11 mouse cellular contexts compared by ENCODE assay signal in the genomic region with DNA sequence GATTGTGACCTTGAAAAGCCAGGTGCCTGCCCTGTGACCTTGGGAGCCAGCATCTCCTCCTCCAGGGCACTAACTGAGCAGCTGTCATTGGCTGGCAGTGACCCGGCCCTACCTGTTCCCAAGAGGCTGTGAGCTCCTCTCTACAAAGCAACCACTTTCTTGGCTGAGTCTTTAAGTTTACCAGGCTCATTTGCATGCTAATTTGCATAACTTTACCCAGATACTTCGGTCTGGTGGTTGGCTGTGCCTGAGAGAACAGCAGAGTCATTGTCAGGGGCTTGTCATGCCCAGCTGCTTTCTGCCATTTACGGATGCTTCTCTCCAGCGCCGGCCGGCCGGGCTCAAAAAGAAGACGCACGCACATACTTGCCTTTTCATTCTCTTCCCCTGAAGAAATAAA. TPM values are rescaled to one million over a fixed set of nuclear protein-coding genes. Genes with fewer than 3 reads are reported as not detected.
A peak's percentile ranks its signal among the peaks of the same experiment; 100 is the strongest.
DNase-seq lines count a peak whose midpoint lies in the region; ATAC-seq and TF ChIP-seq lines count a peak whose summit lies in the region.
"Had no signal": no experiment of that assay in that cellular context is flagged by ENCODE, and none has a peak within 500 bp of the region (broad histone marks: within the 10 kb centered on the region; RNA-seq: fewer than 3 reads in every experiment).

No protein-coding gene starts in this region.

- WGBS in lung, postnatal 0 days = 54% methylated on average over 9 of the region's 9 CpGs
- 6% methylated on average over 9 of the region's 9 CpGs for WGBS in hindbrain, embryonic 15.5 days
- WGBS in neural tube, embryonic 12.5 days = 25% methylated on average over 9 of the region's 9 CpGs
- 60% methylated on average over 9 of the region's 9 CpGs for WGBS in intestine, embryonic 15.5 days

- no peak for TF ChIP-seq EP300 in lung, postnatal 0 days (IDR thresholded peaks at IDR 0.05)

- H3K27ac ChIP-seq in lung, postnatal 0 days (ENCODE audit: low read length) = no peak overlapping the region
- peak overlapping the region; percentile 69 for H3K27ac ChIP-seq in hindbrain, embryonic 15.5 days (replicated peaks)
- 0 out of 2 replicates have a peak overlapping the region, but pooled peaks have one; percentile 28 for H3K27ac ChIP-seq in neural tube, embryonic 12.5 days
- H3K27ac ChIP-seq in intestine, embryonic 15.5 days = no peak overlapping the region
- H3K27ac ChIP-seq: heart, embryonic 13.5 days had no signal

- DNase-seq in lung, postnatal 0 days (ENCODE audit: low spot score) = peak; percentile 10
- DNase-seq in lung, postnatal 25 days (ENCODE audit: low spot score) = no peak
- no peak for DNase-seq in kidney, adult 11 months
- no peak for DNase-seq in T-cell, adult 2 months (ENCODE audit: low spot score)
- DNase-seq: cerebellum, adult 9-11 months had no signal

- TF ChIP-seq CTCF in lung, postnatal 0 days (IDR thresholded peaks at IDR 0.05) = no peak

- H3K36me3 ChIP-seq in lung, postnatal 0 days (ENCODE audit: insufficient read depth, low read length) = no peaks in the 10 kb centered on the region
- peaks cover 18% of the 10 kb centered on the region for H3K36me3 ChIP-seq in hindbrain, embryonic 15.5 days
- H3K36me3 ChIP-seq in neural tube, embryonic 12.5 days = peaks cover 18% of the 10 kb centered on the region
- no peaks in the 10 kb centered on the region for H3K36me3 ChIP-seq in intestine, embryonic 15.5 days

- ATAC-seq in lung, postnatal 0 days = no peak
- peak; percentile 85 for ATAC-seq in common myeloid progenitor, adult 5-6 weeks (replicated peaks; ENCODE audit: low read depth, poor library complexity, severe bottlenecking)
- peak; percentile 67 for ATAC-seq in hindbrain, embryonic 15.5 days (ENCODE audit: low FRiP score, low read depth)
- peak; percentile 89 for ATAC-seq in neural tube, embryonic 12.5 days (ENCODE audit: low FRiP score, low read depth)
- ATAC-seq in intestine, embryonic 15.5 days = no peak

- no peak overlapping the region for H3K4me3 ChIP-seq in lung, postnatal 0 days (ENCODE audit: low read depth, low read length)
- H3K4me3 ChIP-seq in hindbrain, embryonic 15.5 days = no peak overlapping the region
- H3K4me3 ChIP-seq in neural tube, embryonic 12.5 days = no peak overlapping the region
- H3K4me3 ChIP-seq in intestine, embryonic 15.5 days (replicated peaks) = no peak overlapping the region
- H3K4me3 ChIP-seq: heart, embryonic 13.5 days; myocyte had no signal

- H3K4me1 ChIP-seq in lung, postnatal 0 days (ENCODE audit: insufficient read depth, low read depth, low read length) = no peaks in the 10 kb centered on the region
- H3K4me1 ChIP-seq in hindbrain, embryonic 15.5 days (replicated peaks) = peaks cover 55% of the 10 kb centered on the region
- H3K4me1 ChIP-seq in neural tube, embryonic 12.5 days = peaks cover 50% of the 10 kb centered on the region
- no peaks in the 10 kb centered on the region for H3K4me1 ChIP-seq in intestine, embryonic 15.5 days (replicated peaks)

- H3K9me3 ChIP-seq in lung, postnatal 0 days (ENCODE audit: low read length) = no peaks in the 10 kb centered on the region
- H3K9me3 ChIP-seq in hindbrain, embryonic 15.5 days = no peaks in the 10 kb centered on the region
- no peaks in the 10 kb centered on the region for H3K9me3 ChIP-seq in neural tube, embryonic 12.5 days
- no peaks in the 10 kb centered on the region for H3K9me3 ChIP-seq in intestine, embryonic 15.5 days
- H3K9me3 ChIP-seq: heart, embryonic 13.5 days had no signal

- H3K27me3 ChIP-seq in lung, postnatal 0 days (replicated peaks; ENCODE audit: insufficient read depth, low read length) = no peaks in the 10 kb centered on the region
- no peaks in the 10 kb centered on the region for H3K27me3 ChIP-seq in hindbrain, embryonic 15.5 days
- no peaks in the 10 kb centered on the region for H3K27me3 ChIP-seq in neural tube, embryonic 12.5 days (replicated peaks)
- no peaks in the 10 kb centered on the region for H3K27me3 ChIP-seq in intestine, embryonic 15.5 days (replicated peaks)

- H3K4me2 ChIP-seq in lung, postnatal 0 days (replicated peaks; ENCODE audit: low read depth, low read length) = no peak overlapping the region
- H3K4me2 ChIP-seq in hindbrain, embryonic 15.5 days = peak overlapping the region; percentile 28; the same call in 1 of the 2 replicates
- H3K4me2 ChIP-seq in neural tube, embryonic 12.5 days (replicated peaks) = peak overlapping the region; percentile 22
- H3K4me2 ChIP-seq in intestine, embryonic 15.5 days (replicated peaks) = no peak overlapping the region
- H3K4me2 ChIP-seq: heart, embryonic 13.5 days had no signal

- no peak overlapping the region for H3K9ac ChIP-seq in lung, postnatal 0 days (replicated peaks; ENCODE audit: low read depth)
- no peak overlapping the region for H3K9ac ChIP-seq in hindbrain, embryonic 15.5 days
- H3K9ac ChIP-seq in neural tube, embryonic 12.5 days = no peak overlapping the region
- no peak overlapping the region for H3K9ac ChIP-seq in intestine, embryonic 15.5 days
- H3K9ac ChIP-seq: heart, embryonic 13.5 days had no signal

RNA-seq across cellular contexts. Expression of gene Rab6b, which starts 35.1 kb away (rescaled TPM):
- 6.8 and 7.3 TPM in 2 replicates for polyA plus RNA-seq in lung, postnatal 0 days (2015; fragmentation: Nextera tagmentation; extraction: Ambion mirVana)
- total RNA-seq in common myeloid progenitor, adult 5-6 weeks (2017) = 0.82 and 2.1 TPM in 2 replicates
- 111 and 126 TPM in 2 replicates for polyA plus RNA-seq in hindbrain, embryonic 15.5 days (2015; fragmentation: Nextera tagmentation; extraction: Ambion mirVana)
- polyA plus RNA-seq in neural tube, embryonic 12.5 days (2016; fragmentation: Nextera tagmentation; extraction: Ambion mirVana) = 55.5 and 61.1 TPM in 2 replicates
- 5.7 and 5.9 TPM in 2 replicates for polyA plus RNA-seq in intestine, embryonic 15.5 days (2015; fragmentation: Nextera tagmentation; extraction: Ambion mirVana)

RNA-seq across cellular contexts. Expression of gene Srprb, which starts 55.2 kb away (rescaled TPM):
- polyA plus RNA-seq in lung, postnatal 0 days (2015; fragmentation: Nextera tagmentation; extraction: Ambion mirVana) = 39.4 and 40.5 TPM in 2 replicates
- total RNA-seq in common myeloid progenitor, adult 5-6 weeks (2017) = 16.2 and 23.6 TPM in 2 replicates
- 57.5 and 61.2 TPM in 2 replicates for polyA plus RNA-seq in hindbrain, embryonic 15.5 days (2015; fragmentation: Nextera tagmentation; extraction: Ambion mirVana)
- 54.0 and 54.3 TPM in 2 replicates for polyA plus RNA-seq in neural tube, embryonic 12.5 days (2016; fragmentation: Nextera tagmentation; extraction: Ambion mirVana)
- polyA plus RNA-seq in intestine, embryonic 15.5 days (2015; fragmentation: Nextera tagmentation; extraction: Ambion mirVana) = 46.4 and 55.2 TPM in 2 replicates

Comparison
In these comparisons a context has a peak if more than half of its experiments do, and no peak if none do; other contexts are left out.
1. ATAC-seq: peak in common myeloid progenitor, adult 5-6 weeks (single experiment), hindbrain, embryonic 15.5 days (single experiment) and neural tube, embryonic 12.5 days (single experiment); none in lung, postnatal 0 days (single experiment) and intestine, embryonic 15.5 days (single experiment).
2. H3K27ac ChIP-seq: peak in hindbrain, embryonic 15.5 days (single experiment) and neural tube, embryonic 12.5 days (single experiment); none in lung, postnatal 0 days (single experiment) and intestine, embryonic 15.5 days (single experiment).
3. H3K4me2 ChIP-seq: peak in hindbrain, embryonic 15.5 days (single experiment) and neural tube, embryonic 12.5 days (single experiment); none in lung, postnatal 0 days (single experiment) and intestine, embryonic 15.5 days (single experiment).